Mouse (Mus musculus) cerebellum, adult 11 months (tissue): ENCODE data around the gene Scgb1b20.
"Not testable (repeated sequence)": the region's sequence is repeated elsewhere in the genome, so short reads cannot be mapped to it uniquely, and the experiment has no call there.

Experiments used
- DNase-seq: peaks from one replicate; pipeline ENCODE4 v3.0.0; 2022

Scgb1b20 gene

GRCm38 (mm10) chr7:33372934-33373333 lies at the start of gene Scgb1b20:
TSS of gene Scgb1b20 (plus strand) at chr7:33373234.
- DNase-seq = not testable (repeated sequence)

- DNase-seq = not testable (repeated sequence)
Measured at GRCm38 (mm10) chr7:33366222-33366621, 6.8 kb upstream of the Scgb1b20 start, which contains the start of gene Scgb2b20. TSS of gene Scgb2b20 (minus strand) at chr7:33366322.

- not testable (repeated sequence) for DNase-seq
Measured at GRCm38 (mm10) chr7:33399749-33400148, 26.7 kb downstream of the Scgb1b20 start.

- DNase-seq = no peak
Measured at GRCm38 (mm10) chr7:33401650-33402049, 28.6 kb downstream of the Scgb1b20 start.

- DNase-seq = not testable (repeated sequence)
Measured at GRCm38 (mm10) chr7:33409681-33410080, 36.6 kb downstream of the Scgb1b20 start.
